Mouse (Mus musculus): ENCODE results near the gene Rcbtb1. TPM values are rescaled to one million over a fixed set of nuclear protein-coding genes. Genes with fewer than 3 reads are reported as not detected.
"Not testable (repeated sequence)": the region's sequence is repeated elsewhere in the genome, so short reads cannot be mapped to it uniquely, and the experiment has no call there.

The Rcbtb1 gene
- total RNA-seq, 2 experiments from 2014 or later: 10.5 to 11.5 TPM

GRCm38 (mm10) chr14:59255861-59256260 lies 54.9 kb downstream of the Rcbtb1 start:
- DNase-seq; intact Hi-C loops (cut with DNase I; ENCODE audit: low total_unique reads): not testable (repeated sequence)

- no peak for DNase-seq
- intact Hi-C loops (cut with DNase I; ENCODE audit: low total_unique reads): no loop called here
These were observed 59.0 kb downstream of the Rcbtb1 start, which contains the start of gene Gm6904 for GRCm38 (mm10) chr14:59260056-59260455. Gene Gm6904, minus strand, starts transcription at chr14:59260216.

GRCm38 (mm10) chr14:59274961-59275360 lies 74.0 kb downstream of the Rcbtb1 start:
- intact Hi-C loops (cut with DNase I; ENCODE audit: low total_unique reads): not testable (repeated sequence)

More at GRCm38 (mm10) chr14:59274961-59275360, 74.0 kb downstream of the Rcbtb1 start:
- DNase-seq: not testable (repeated sequence)

Other genes starting within 250 kb of the Rcbtb1 start
- not detected for gene 1700129C05Rik, start 58.3 kb upstream of the Rcbtb1 start, total RNA-seq (2021)
- gene Gm5142, start 22.5 kb upstream of the Rcbtb1 start, total RNA-seq (2021): not detected
- gene Gm6904, start 59.0 kb downstream of the Rcbtb1 start, total RNA-seq (2021): not detected
- gene Phf11a, start 96.3 kb downstream of the Rcbtb1 start, total RNA-seq (2021): not detected
- under 1 TPM in 1 of 2 experiments, not detected in 1; 0.18 TPM for gene Phf11b, start 140.1 kb downstream of the Rcbtb1 start, total RNA-seq (2021)
- gene Phf11d, start 164.3 kb downstream of the Rcbtb1 start, total RNA-seq (2021): 1 to 10 TPM; 2.2 to 3.0 TPM
- under 1 TPM; 0.31 to 0.47 TPM for gene Phf11c, start 194.2 kb downstream of the Rcbtb1 start, total RNA-seq (2021)
- 1 to 10 TPM; 4.2 to 5.0 TPM for gene Setdb2, start 239.7 kb downstream of the Rcbtb1 start, total RNA-seq (2021)
- gene Cab39l, start 239.8 kb downstream of the Rcbtb1 start, total RNA-seq (2021): 10 to 100 TPM; 11.8 to 14.6 TPM